Mouse (Mus musculus): Measurements from ENCODE around the gene Pus3. TPM values are rescaled to one million over a fixed set of nuclear protein-coding genes. Genes with fewer than 3 reads are reported as not detected.

Pus3 gene
- polyA plus RNA-seq, 2 experiments from 2014 or later: 21.0 to 27.0 TPM

Other genes starting within 250 kb of the Pus3 start
- 1 to 10 TPM; 2.4 to 4.4 TPM for gene Cdon, start 137.5 kb upstream of the Pus3 start, polyA plus RNA-seq (2017; shearing (Covaris generic))
- gene Gm1113, start 40.3 kb upstream of the Pus3 start, polyA plus RNA-seq (2017; shearing (Covaris generic)): not detected
- under 1 TPM; 0.09 to 0.17 TPM for gene Ddx25, start 67 bp upstream of the Pus3 start, polyA plus RNA-seq (2017; shearing (Covaris generic))
- under 1 TPM in 1 of 2 experiments, not detected in 1; 0.25 TPM for gene Pate2, start 11.7 kb downstream of the Pus3 start, polyA plus RNA-seq (2017; shearing (Covaris generic))
- gene Hyls1, start 11.8 kb downstream of the Pus3 start, polyA plus RNA-seq (2017; shearing (Covaris generic)): 1 to 10 TPM; 8.7 to 8.8 TPM
- gene Pate4, start 53.3 kb downstream of the Pus3 start, polyA plus RNA-seq (2017; shearing (Covaris generic)): under 1 TPM in 1 of 2 experiments, not detected in 1; 0.42 TPM
- gene Pate3, start 89.6 kb downstream of the Pus3 start, polyA plus RNA-seq (2017; shearing (Covaris generic)): not detected
- gene Pate1, start 128.8 kb downstream of the Pus3 start, polyA plus RNA-seq (2017; shearing (Covaris generic)): not detected
- not detected for gene Gm17677, start 182.5 kb downstream of the Pus3 start, polyA plus RNA-seq (2017; shearing (Covaris generic))
- gene Gm17727, start 219.5 kb downstream of the Pus3 start, polyA plus RNA-seq (2017; shearing (Covaris generic)): not detected
- gene Gm27235, start 231.5 kb downstream of the Pus3 start, polyA plus RNA-seq (2017; shearing (Covaris generic)): not detected
- gene D730048I06Rik, start 231.5 kb downstream of the Pus3 start, polyA plus RNA-seq (2017; shearing (Covaris generic)): not detected

Measured in activated CD4-positive, CD25-positive, alpha-beta regulatory T cell, adult 4 months (primary cell).